Mouse (Mus musculus) embryo, embryonic 11 days (tissue): ENCODE measurements around the gene Fam229b.

Experiments
- DNase-seq: peaks from one replicate; pipeline ENCODE4 v3.0.0-alpha.2; 2015

The Fam229b gene

DNA sequence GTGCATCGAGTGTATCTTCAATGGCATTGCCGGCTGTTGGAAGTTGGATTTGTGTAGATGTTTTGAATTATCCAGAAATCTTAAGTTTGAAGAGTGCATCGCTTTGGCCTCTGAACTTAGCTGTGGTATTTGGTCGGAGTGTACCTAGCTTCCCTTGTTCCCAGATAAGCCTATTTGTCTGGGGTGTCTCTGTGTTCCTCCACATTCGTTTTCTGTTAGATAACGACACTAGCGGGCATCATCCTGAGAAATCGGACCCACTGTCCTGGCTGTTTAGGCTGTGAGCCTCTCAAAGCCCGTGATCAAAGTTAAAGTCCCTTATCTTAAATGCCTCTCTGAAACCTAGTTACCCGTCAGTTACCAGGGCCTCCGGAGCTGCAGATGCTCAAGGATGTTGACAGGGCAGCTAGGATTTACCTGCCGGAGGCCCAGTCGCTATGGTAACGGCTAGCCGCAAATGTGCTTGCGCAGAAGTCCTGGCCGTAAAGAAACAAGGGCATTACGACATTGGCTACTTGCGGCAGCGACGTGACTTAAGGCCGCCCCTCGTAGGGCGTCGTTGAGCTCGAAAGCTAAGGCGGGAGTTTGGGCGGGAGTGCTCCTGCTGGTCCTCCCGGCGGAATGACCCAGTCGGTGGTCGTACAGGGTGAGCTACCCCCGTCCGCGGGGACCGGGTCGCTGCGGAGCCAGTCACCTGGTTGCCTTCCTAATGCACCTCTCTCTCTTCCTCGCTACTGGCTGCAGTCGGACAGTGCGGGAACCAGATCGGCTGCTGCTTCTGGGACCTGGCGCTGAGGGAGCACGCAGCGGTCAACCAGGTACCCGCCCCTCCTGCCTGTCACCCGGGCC lies at the start of gene Fam229b, which contains the start of gene Tube1:
Gene Fam229b, minus strand, starts transcription at position 453 of the 849 bp plus-strand sequence.
Gene Tube1, plus strand, starts transcription at position 515 of the 849 bp plus-strand sequence.
- DNase-seq, result peak; percentile 98

DNA sequence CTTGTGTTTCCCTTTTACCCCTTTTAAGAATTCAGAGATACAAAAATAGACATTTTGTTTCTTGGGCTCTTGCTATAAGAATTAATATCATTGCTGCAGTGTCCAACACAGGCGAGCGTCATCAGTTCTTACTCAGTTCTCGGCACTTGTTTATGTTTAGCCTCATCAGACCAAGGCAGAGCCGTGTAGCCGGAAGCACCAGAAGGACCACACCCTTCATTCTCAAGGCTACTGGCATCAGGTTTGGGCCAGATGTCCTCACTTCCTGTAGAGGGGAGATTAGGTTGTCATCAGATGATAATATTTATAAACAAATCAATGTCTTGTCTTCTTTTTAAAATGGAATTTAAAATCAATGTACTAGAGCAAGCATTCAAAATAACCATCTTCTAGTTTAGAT lies 43.3 kb upstream of the Fam229b start:
- DNase-seq, result no peak

GRCm38 (mm10) chr10:39173077-39173476 lies 39.4 kb upstream of the Fam229b start:
- peak; percentile 65 for DNase-seq

DNA sequence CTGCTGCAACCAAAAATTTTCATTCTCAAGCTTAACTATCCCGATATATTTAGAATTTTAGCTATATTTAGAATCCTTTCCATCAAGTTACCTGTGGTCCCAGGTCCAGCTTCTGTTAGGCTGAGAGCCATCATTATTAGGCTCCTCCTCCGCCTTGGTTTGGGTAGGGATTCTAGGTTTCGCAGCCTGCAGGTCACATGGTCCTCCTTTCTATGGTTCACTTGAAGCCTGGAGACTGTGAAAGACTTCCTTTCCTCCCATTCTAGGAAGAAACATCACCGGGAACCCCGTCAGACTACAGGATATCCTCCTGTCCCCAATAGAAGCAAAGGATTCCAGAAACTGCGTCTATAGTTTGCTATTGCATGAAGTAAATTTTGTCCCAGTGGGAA lies 38.8 kb upstream of the Fam229b start:
- peak; percentile 17 for DNase-seq

DNA sequence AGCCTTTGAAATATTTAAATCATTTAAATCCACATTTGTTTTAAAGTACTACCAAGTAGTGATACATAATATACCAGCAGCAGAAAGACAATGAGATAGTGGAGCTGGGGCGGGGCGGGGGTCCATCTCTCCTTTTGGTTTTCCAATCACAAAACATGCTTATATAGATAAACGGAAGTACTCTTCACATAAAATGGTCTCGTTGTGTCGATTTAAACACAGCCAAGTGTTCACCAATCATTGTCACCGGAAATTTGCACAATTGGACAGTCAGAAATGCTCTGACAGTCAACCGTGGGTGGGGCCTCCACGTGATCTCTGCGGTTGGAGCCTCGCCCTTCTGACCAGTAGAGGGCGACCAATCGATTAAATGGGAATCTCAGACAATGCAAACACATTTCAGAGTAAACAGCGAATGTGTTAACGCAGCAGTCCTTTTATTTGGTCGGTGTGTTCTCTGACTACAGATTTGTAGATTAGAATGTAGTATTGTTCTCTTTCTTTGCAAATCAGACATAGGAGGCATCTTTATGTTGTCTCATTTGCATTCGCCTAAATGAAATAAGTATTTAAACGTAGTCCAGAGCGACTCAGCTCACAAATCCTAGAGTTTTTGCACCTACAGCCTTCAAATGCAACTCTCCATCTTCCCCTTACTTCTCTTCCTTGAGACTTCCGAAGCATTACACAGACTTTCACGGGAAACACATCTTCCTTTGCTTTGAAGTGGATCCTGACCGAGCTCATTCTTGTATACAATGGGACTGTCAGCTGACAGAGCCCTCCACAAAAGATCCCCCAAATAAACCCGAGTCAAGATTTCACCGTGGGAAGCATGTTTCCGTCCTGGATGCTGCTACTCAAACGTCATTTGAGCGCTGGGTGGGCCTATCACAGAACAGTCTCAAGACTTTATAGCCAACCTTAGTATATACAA lies 38.2 kb upstream of the Fam229b start:
- DNase-seq, result peak; percentile 94

DNA sequence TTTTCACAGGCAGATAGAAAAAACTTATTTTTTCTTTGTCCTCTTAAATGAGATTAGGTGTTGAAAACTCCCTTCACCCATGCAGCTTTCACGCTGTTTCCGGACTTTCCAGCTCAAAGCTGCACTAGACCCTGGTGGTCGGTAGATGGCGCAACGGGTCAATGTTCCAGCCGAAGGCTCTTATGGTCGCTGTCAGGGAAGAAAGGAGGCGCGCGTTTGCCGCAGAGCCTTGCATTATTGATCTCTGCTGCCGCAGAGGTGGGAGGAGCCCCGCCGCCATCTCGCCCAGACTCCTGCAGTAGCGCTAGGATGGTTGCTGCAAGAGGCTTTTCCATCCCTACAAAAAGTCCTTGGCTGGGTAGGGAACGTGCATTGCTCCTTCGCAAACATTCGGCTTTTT lies 37.4 kb upstream of the Fam229b start:
- peak; percentile 94 for DNase-seq

- peak; percentile 7 for DNase-seq
Measured at GRCm38 (mm10) chr10:39170706-39171105, 37.0 kb upstream of the Fam229b start.

DNA sequence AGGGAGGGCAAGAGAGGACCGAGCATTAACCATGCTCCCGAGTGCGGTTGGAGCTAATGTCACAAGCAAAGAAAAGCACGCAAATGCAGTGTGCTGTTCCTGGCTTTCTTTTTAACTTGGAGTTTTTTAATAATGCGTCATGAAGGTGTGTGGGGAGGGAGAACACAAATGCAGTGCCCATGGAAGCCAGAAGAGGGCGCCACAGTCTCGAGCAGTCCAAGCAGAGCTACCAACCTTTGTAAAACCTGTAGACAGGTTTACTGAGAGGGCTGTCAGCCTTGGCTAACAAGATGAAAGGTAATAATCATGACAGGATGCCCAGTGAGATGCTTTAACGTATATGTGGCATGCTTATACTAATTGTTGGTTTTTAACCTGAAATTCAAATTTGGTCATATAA lies 36.5 kb upstream of the Fam229b start:
- DNase-seq, result peak; percentile 61

- DNase-seq, result peak; percentile 5
Measured at GRCm38 (mm10) chr10:39169642-39170041, 35.9 kb upstream of the Fam229b start.

DNA sequence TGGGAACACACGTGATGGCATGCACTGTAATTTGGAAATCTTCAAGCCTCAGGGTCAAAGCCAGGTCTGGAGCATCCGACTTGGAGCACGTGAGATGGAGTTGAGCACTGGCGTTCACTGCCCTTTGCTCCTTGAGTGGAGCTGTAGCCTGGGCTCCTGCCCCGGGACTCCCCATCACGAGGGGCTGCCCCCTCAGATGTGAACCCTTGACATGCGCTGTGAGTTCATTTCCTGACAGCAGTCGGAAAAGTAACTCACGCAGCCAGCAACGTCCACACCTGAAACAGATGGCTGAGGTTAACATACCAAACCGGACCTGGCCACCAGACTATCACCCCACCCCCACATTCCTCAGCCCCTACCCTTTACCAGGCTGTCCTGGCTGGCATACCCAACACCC lies 33.9 kb upstream of the Fam229b start:
- DNase-seq, result no peak

DNA sequence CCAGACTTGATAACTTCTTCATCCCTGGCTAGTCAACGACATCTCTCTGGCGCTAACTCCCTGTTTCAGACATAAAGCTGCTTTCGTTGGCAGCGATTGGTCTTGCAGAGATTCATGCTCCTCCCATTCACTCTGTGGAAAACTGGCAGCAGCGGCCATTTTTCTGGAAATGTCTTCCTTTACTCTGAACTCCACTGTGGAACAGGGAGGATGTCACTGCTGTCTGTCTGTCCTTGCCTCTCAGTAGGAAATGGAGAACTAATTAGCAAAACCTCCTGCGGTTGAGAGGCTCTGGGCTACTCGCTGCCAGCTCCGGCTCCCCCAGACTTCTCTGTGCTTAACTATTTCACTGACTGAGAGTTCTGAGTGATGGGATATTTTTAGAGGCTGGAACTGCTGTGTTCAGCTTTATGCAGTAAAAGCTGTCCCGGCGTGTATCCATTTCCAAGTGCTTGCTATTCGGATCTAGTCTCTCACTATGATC lies 32.0 kb upstream of the Fam229b start:
- peak; percentile 39 for DNase-seq

DNA sequence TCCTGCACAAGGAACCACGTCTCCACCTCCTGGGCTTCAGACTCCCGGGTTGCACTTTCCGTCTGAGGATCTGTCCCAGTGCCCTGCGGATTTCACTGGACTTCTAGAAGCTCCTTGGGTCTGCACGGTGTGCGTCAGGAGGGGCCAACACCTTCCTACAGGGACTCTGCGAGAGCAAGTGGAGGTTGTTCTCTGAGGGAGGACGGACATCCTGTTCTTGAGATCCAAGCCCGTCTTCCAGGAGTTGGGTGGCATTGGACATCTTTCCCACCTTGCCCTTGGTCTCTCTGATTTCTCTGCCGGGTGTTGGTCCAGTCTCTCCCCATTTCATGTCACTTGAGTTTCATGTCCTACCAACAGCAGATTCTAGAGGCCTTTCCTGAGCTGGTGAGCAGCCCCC lies 30.0 kb upstream of the Fam229b start, which contains the start of gene Ccn6:
Gene Ccn6, minus strand, starts transcription at position 101 of the 400 bp plus-strand sequence.
- no peak for DNase-seq

DNA sequence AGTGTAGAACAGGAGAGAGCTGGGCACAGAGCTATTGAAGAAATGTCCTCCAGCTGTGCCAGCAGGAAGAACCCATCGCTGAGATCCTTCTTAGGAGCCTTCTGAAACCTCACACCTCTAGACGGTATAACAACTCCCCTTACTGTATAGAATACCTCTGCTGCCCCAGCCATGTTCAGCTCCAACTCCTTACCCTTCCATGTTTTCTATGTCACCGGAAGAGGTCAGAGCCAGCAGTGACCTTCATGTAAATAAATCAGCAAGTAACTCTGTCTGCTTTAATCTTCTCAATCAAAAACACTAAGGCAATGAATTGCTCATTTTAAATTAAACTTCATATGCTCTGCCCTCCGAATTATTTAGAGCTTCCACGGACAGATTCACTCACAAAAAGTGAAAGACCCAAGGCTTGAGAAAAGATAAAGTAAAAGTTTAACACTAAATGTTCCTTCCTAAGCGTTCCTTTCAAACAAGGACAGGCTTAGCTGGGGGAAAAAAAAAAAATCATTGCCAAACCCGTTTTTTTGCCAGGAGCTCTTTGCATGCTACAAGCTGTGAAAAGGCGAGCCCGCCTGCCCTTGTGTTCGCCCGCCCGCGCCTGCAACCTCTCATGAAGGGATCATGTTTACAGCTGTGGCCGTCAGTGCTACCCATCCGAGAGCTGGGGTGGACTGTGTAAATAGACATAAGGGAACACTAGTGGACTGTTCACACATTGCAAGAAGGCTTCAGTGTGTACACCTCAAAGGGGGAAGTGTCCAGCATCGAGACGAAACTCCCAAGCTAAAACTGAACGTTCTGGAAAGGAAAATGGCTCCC lies 29.2 kb upstream of the Fam229b start:
- DNase-seq, result peak; percentile 54

DNA sequence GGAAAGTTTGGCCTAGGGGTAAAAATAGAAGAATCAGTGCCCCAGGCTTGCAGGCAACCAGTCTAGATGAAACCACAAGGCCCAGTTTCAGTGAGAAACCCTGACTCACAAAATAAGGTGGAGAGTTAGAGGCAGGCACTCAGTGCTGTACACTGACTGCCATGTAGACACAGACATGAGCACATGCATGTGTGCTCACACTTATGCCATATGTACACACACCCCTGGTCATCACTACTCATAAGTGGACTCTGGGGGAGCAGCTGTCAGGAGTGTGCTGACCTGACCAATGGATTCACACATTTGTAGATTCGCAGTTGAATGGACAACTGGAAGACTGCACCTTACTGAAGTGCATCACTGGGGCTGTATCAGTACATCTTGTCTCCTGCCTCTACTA lies 27.7 kb upstream of the Fam229b start:
- DNase-seq, result no peak

GRCm38 (mm10) chr10:39158306-39158705 lies 24.6 kb upstream of the Fam229b start:
- no peak for DNase-seq

GRCm38 (mm10) chr10:39157321-39157720 lies 23.6 kb upstream of the Fam229b start:
- DNase-seq, result no peak

GRCm38 (mm10) chr10:39156719-39157118 lies 23.0 kb upstream of the Fam229b start:
- no peak for DNase-seq

GRCm38 (mm10) chr10:39142216-39142615 lies 8.5 kb upstream of the Fam229b start:
- no peak for DNase-seq

DNA sequence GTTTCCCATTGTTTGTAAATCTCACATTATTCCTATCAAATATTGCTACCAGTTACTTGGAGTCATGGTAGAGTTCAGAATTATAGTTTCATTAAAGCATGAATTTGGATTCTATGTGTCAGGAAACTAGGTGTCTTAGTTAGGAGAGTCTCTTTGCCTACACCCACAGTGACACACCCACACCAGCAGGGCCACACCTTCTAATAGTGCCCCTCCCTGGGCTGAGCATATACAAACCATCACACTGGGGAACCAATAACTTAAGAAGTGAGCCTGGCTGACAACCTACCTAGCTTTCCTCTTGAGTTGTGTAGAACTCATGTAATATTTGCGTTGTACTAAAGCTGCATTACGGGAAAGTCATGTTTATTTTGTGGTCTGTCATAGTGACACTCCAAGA lies 7.7 kb upstream of the Fam229b start:
- DNase-seq, result no peak

GRCm38 (mm10) chr10:39140843-39141242 lies 7.1 kb upstream of the Fam229b start:
- peak; percentile 59 for DNase-seq

- no peak for DNase-seq
Measured at GRCm38 (mm10) chr10:39138761-39139160, 5.0 kb upstream of the Fam229b start.

DNA sequence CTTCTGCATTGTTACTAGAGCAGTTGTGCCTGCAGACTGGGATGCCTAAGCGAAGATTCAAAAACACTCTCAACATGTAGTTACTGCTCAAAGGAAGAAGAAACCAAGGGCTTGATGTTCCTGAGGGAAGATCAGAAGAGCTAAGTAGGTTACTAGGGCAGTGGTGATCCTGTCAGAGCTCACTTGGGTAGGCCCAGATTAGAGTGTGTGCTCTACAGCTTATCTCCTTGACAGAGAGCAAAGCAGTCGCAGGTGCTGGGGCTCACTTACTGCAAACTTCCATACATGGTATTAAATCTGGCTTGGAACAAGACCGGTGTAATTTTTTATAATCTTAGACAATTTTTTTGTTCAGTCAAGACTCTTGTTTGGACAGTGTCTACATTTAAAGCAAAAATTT lies 4.1 kb upstream of the Fam229b start:
- no peak for DNase-seq
